Mouse (Mus musculus) stomach, embryonic 15.5 days (tissue): ENCODE data around the gene Ddx46. TPM values are rescaled to one million over a fixed set of nuclear protein-coding genes. Genes with fewer than 3 reads are reported as not detected.

Source experiments
- ATAC-seq: fragments of 200-750 bp; cut with Nextera tagmentation; 2 replicates; pipeline ENCODE4 v1.8.0; 2017; ENCODE audit warnings: low read depth, moderate number of reproducible peaks, moderate TSS enrichment; ENCODE audit not compliant: insufficient read depth, low FRiP score
- H3K27ac ChIP-seq: fragments of 300-500 bp; sonication (generic); 2 replicates; pipeline ENCODE4 v1.5.1; 2015; ENCODE audit warnings: mild to moderate bottlenecking, inconsistent platforms
- H3K27me3 ChIP-seq: fragments of 300-500 bp; sonication (generic); replicated peaks from 2 replicates; pipeline ENCODE4 v1.6.1; 2015; ENCODE audit warnings: inconsistent platforms
- H3K36me3 ChIP-seq: fragments of 300-500 bp; sonication (generic); 2 replicates; pipeline ENCODE4 v1.6.1; 2015; ENCODE audit warnings: inconsistent platforms
- H3K4me1 ChIP-seq: fragments of 300-500 bp; sonication (generic); 2 replicates; pipeline ENCODE4 v1.6.1; 2015; ENCODE audit warnings: inconsistent platforms
- H3K4me2 ChIP-seq: fragments of 300-500 bp; sonication (generic); 2 replicates; pipeline ENCODE4 v1.6.1; 2015; ENCODE audit warnings: mild to moderate bottlenecking, inconsistent platforms
- H3K4me3 ChIP-seq: fragments of 300-500 bp; sonication (generic); replicated peaks from 2 replicates; pipeline ENCODE4 v1.5.1; 2015; ENCODE audit warnings: inconsistent platforms
- H3K9ac ChIP-seq: fragments of 300-500 bp; sonication (generic); 2 replicates; pipeline ENCODE4 v1.6.1; 2015; ENCODE audit warnings: inconsistent platforms
- H3K9me3 ChIP-seq: fragments of 300-500 bp; sonication (generic); 2 replicates; pipeline ENCODE4 v1.6.1; 2016; ENCODE audit warnings: inconsistent platforms
- WGBS: fragments of 180-500 bp; shearing (Covaris S2); methylation state at CpG from one replicate; pipeline ENCODE4 v1.1.7; 2015; 5-methylcytosine and 5-hydroxymethylcytosine counted together
- polyA plus RNA-seq: library from polyadenylated mRNA; unstranded; fragments of >200 nt; fragmentation: Nextera tagmentation; extraction: Ambion mirVana; gene quantifications from 2 replicates; pipeline ENCODE4 v1.2.1, GENCODE M21; 2015

The Ddx46 gene
- polyA plus RNA-seq, 1 experiment from 2014 or later = 33.5 TPM

GRCm38 (mm10) chr13:55730716-55731115 is 95.9 kb downstream of the Ddx46 start:
- no peak overlapping the region for H3K4me2 ChIP-seq
- H3K9me3 ChIP-seq = no peaks in the 10 kb centered on the region
- no peak for ATAC-seq
- H3K36me3 ChIP-seq = no peaks in the 10 kb centered on the region
- WGBS = 87% methylated on average over 7 of the region's 7 CpGs
- no peak overlapping the region for H3K27ac ChIP-seq
- H3K9ac ChIP-seq = no peak overlapping the region
- no peaks in the 10 kb centered on the region for H3K4me1 ChIP-seq
- H3K27me3 ChIP-seq = no peaks in the 10 kb centered on the region
- no peak overlapping the region for H3K4me3 ChIP-seq

Other genes with a start within 250 kb of the Ddx46 start
- gene Slc34a1, start 236.8 kb upstream of the Ddx46 start, polyA plus RNA-seq = 0.06 and 0.17 TPM in 2 replicates
- gene Pfn3, start 219.8 kb upstream of the Ddx46 start, polyA plus RNA-seq = not detected in 2 replicates
- gene F12, start 208.2 kb upstream of the Ddx46 start, polyA plus RNA-seq = 2.5 and 6.8 TPM in 2 replicates
- gene Grk6, start 190.0 kb upstream of the Ddx46 start, polyA plus RNA-seq = 39.1 and 40.7 TPM in 2 replicates
- 0.72 and 0.85 TPM in 2 replicates for gene Prr7, start 170.8 kb upstream of the Ddx46 start, polyA plus RNA-seq
- gene Dbn1, start 146.9 kb upstream of the Ddx46 start, polyA plus RNA-seq = 110 and 115 TPM in 2 replicates
- 198 and 218 TPM in 2 replicates for gene Pdlim7, start 121.4 kb upstream of the Ddx46 start, polyA plus RNA-seq
- gene Dok3, start 105.7 kb upstream of the Ddx46 start, polyA plus RNA-seq = 4.3 and 5.3 TPM in 2 replicates
- 52.7 and 54.5 TPM in 2 replicates for gene Ddx41, start 98.4 kb upstream of the Ddx46 start, polyA plus RNA-seq
- gene Fam193b, start 63.9 kb upstream of the Ddx46 start, polyA plus RNA-seq = 29.1 and 32.1 TPM in 2 replicates
- gene Tmed9, start 61.3 kb upstream of the Ddx46 start, polyA plus RNA-seq = 150 and 156 TPM in 2 replicates
- gene B4galt7, start 35.1 kb upstream of the Ddx46 start, polyA plus RNA-seq = 24.6 and 26.3 TPM in 2 replicates
- 49.2 and 53.0 TPM in 2 replicates for gene Caml, start 12.0 kb upstream of the Ddx46 start, polyA plus RNA-seq
- gene B230219D22Rik, start 58.1 kb downstream of the Ddx46 start, polyA plus RNA-seq = 56.8 and 57.5 TPM in 2 replicates
- gene Txndc15, start 79.6 kb downstream of the Ddx46 start, polyA plus RNA-seq = 77.0 and 77.6 TPM in 2 replicates
- gene Pcbd2, start 92.3 kb downstream of the Ddx46 start, polyA plus RNA-seq = 73.4 and 80.9 TPM in 2 replicates
- 0.10 TPM in 1 of 2 replicates, not detected in the other for gene Catsper3, start 149.5 kb downstream of the Ddx46 start, polyA plus RNA-seq
- 138 and 168 TPM in 2 replicates for gene Pitx1, start 201.2 kb downstream of the Ddx46 start, polyA plus RNA-seq